Mouse (Mus musculus): ENCODE measurements around the gene Gm6993. TPM values are rescaled to one million over a fixed set of nuclear protein-coding genes. Genes with fewer than 3 reads are reported as not detected.

Gm6993 gene
- total RNA-seq, 2 experiments from 2014 or later = not detected

- Histone ChIP-seq H3K4me3 (no peak overlapping the region), H3K27ac (no peak overlapping the region)
- no peak for DNase-seq (ENCODE audit: low spot score in 2 of 2)
- no peak for TF ChIP-seq CTCF (conservative IDR thresholded peaks at IDR 0.05)
Observed at GRCm38 (mm10) chr12:31246153-31246552, 5.6 kb downstream of the Gm6993 start.

GRCm38 (mm10) chr12:31246615-31247014 lies 6.0 kb downstream of the Gm6993 start:
- Histone ChIP-seq H3K27ac (no peak overlapping the region), H3K4me3 (no peak overlapping the region)
- no peak for DNase-seq (ENCODE audit: low spot score in 2 of 2)
- no peak for TF ChIP-seq CTCF (conservative IDR thresholded peaks at IDR 0.05)

- no peak for TF ChIP-seq CTCF (conservative IDR thresholded peaks at IDR 0.05)
- no peak overlapping the region for H3K27ac ChIP-seq
- DNase-seq (ENCODE audit: low spot score in 2 of 2) = no peak
- H3K4me3 ChIP-seq = no peak overlapping the region
Observed at GRCm38 (mm10) chr12:31248165-31248564, 7.6 kb downstream of the Gm6993 start.

- TF ChIP-seq CTCF (conservative IDR thresholded peaks at IDR 0.05) = no peak
- DNase-seq (ENCODE audit: low spot score in 2 of 2) = no peak
- no peak overlapping the region for H3K4me3 ChIP-seq
- no peak overlapping the region for H3K27ac ChIP-seq
Observed at GRCm38 (mm10) chr12:31248681-31249080, 8.1 kb downstream of the Gm6993 start.

- TF ChIP-seq CTCF (conservative IDR thresholded peaks at IDR 0.05) = no peak
- Histone ChIP-seq H3K27ac (no peak overlapping the region), H3K4me3 (no peak overlapping the region)
- DNase-seq (ENCODE audit: low spot score in 2 of 2) = no peak
Observed at GRCm38 (mm10) chr12:31252259-31252658, 11.7 kb downstream of the Gm6993 start.

GRCm38 (mm10) chr12:31254978-31255377 lies 14.4 kb downstream of the Gm6993 start:
- Histone ChIP-seq H3K4me3 (no peak overlapping the region), H3K27ac (no peak overlapping the region)
- DNase-seq (ENCODE audit: low spot score in 2 of 2) = no peak
- TF ChIP-seq CTCF (conservative IDR thresholded peaks at IDR 0.05) = no peak

GRCm38 (mm10) chr12:31256121-31256903 lies 15.7 kb downstream of the Gm6993 start:
- no peak for TF ChIP-seq CTCF (conservative IDR thresholded peaks at IDR 0.05)
- no peak for DNase-seq (ENCODE audit: low spot score in 2 of 2)
- no peak overlapping the region for H3K27ac ChIP-seq
- no peak overlapping the region for H3K4me3 ChIP-seq

GRCm38 (mm10) chr12:31261882-31262281 lies 21.3 kb downstream of the Gm6993 start:
- Histone ChIP-seq H3K27ac (no peak overlapping the region), H3K4me3 (no peak overlapping the region)
- DNase-seq (ENCODE audit: low spot score in 2 of 2) = no peak
- no peak for TF ChIP-seq CTCF (conservative IDR thresholded peaks at IDR 0.05)

- H3K27ac ChIP-seq = no peak overlapping the region
- DNase-seq (ENCODE audit: low spot score in 2 of 2) = no peak
- H3K4me3 ChIP-seq = no peak overlapping the region
- no peak for TF ChIP-seq CTCF (conservative IDR thresholded peaks at IDR 0.05)
Observed at GRCm38 (mm10) chr12:31263921-31264320, 23.4 kb downstream of the Gm6993 start.

GRCm38 (mm10) chr12:31265005-31265721 lies 24.6 kb downstream of the Gm6993 start, which contains the start of gene Lamb1:
Gene Lamb1, plus strand, starts transcription at chr12:31265234.
- H3K4me3 ChIP-seq = peak within 1 kb of the TSS; percentile 65
- no peak for TF ChIP-seq CTCF (conservative IDR thresholded peaks at IDR 0.05)
- peak within 1 kb of the TSS; percentile 84 for H3K27ac ChIP-seq
- peak; percentile 50 to 57 for DNase-seq (ENCODE audit: low spot score in 2 of 2)

- Histone ChIP-seq H3K4me3 (peak overlapping the region; percentile 65), H3K27ac (peak overlapping the region; percentile 84)
- DNase-seq (ENCODE audit: low spot score in 2 of 2) = peak; percentile 12 to 34
- no peak for TF ChIP-seq CTCF (conservative IDR thresholded peaks at IDR 0.05)
Observed at GRCm38 (mm10) chr12:31265722-31266431, 25.3 kb downstream of the Gm6993 start.

- DNase-seq (ENCODE audit: low spot score in 2 of 2) = no peak
- TF ChIP-seq CTCF (conservative IDR thresholded peaks at IDR 0.05) = no peak
- peak overlapping the region; percentile 84 for H3K27ac ChIP-seq
- peak overlapping the region; percentile 65 for H3K4me3 ChIP-seq
Observed at GRCm38 (mm10) chr12:31266686-31267085, 26.1 kb downstream of the Gm6993 start.

GRCm38 (mm10) chr12:31267363-31267762 lies 26.8 kb downstream of the Gm6993 start:
- no peak for TF ChIP-seq CTCF (conservative IDR thresholded peaks at IDR 0.05)
- no peak overlapping the region for H3K27ac ChIP-seq
- peak overlapping the region; percentile 65; the same call in 1 of the 2 replicates for H3K4me3 ChIP-seq

More at GRCm38 (mm10) chr12:31267363-31267762, 26.8 kb downstream of the Gm6993 start:
- no peak for DNase-seq (ENCODE audit: low spot score in 2 of 2)

Measured in layer of hippocampus, adult 2 months (tissue).